Mouse (Mus musculus): ENCODE results near the gene Atp11b. TPM values are rescaled to one million over a fixed set of nuclear protein-coding genes. Genes with fewer than 3 reads are reported as not detected.

The Atp11b gene
- polyA plus RNA-seq, 1 experiment from 2014 or later: 27.3 TPM

DNA sequence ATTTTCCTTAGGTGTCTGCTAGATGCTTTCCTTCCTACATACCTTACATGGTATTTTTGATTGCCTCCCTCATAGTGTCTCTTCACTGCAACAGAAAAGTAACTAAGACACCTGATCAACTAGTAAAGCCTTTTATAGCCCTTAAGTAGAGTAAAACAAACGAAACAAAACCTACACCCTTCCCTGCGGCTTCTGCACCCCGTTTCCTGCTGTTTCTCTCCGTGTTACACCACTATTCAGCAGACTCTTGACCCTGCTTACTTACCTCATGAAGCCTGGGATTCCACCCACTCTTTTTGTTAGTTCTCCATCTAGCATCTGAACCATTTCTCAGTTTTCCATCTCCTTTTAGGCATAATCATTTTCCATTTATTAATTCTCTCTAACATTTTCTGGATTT lies 8.8 kb downstream of the Atp11b start:
- Histone ChIP-seq H3K36me3 (ENCODE audit: control insufficient read depth, insufficient read depth) (no peaks in the 10 kb centered on the region), H3K4me1 (replicated peaks; ENCODE audit: control insufficient read depth, insufficient read depth, low read length) (peaks cover 4% of the 10 kb centered on the region; the same call in 1 of the 2 replicates), H3K9me3 (ENCODE audit: control insufficient read depth) (no peaks in the 10 kb centered on the region), H3K9ac (ENCODE audit: low read depth, low read length) (no peak overlapping the region), H3K27me3 (replicated peaks; ENCODE audit: control insufficient read depth, insufficient read depth, low read length) (no peaks in the 10 kb centered on the region), H3K4me2 (replicated peaks; ENCODE audit: low read depth) (0 out of 2 replicates have a peak overlapping the region, but pooled peaks have one; percentile 21), H3K4me3 (ENCODE audit: low read depth, low read length) (no peak overlapping the region), H3K27ac (ENCODE audit: low read depth, low read length) (no peak overlapping the region)
- 24% methylated on average over 4 of the region's 4 CpGs for WGBS
- no peak for TF ChIP-seq CTCF (IDR thresholded peaks at IDR 0.05; ENCODE audit: low read depth)
- no peak for ATAC-seq

- 36% methylated on average over 7 of the region's 7 CpGs for WGBS
- peak overlapping the region; percentile 35; the same call in 1 of the 2 replicates for H3K27ac ChIP-seq (ENCODE audit: low read depth, low read length)
Observed at GRCm38 (mm10) chr3:35764637-35765617, 11.0 kb downstream of the Atp11b start.

DNA sequence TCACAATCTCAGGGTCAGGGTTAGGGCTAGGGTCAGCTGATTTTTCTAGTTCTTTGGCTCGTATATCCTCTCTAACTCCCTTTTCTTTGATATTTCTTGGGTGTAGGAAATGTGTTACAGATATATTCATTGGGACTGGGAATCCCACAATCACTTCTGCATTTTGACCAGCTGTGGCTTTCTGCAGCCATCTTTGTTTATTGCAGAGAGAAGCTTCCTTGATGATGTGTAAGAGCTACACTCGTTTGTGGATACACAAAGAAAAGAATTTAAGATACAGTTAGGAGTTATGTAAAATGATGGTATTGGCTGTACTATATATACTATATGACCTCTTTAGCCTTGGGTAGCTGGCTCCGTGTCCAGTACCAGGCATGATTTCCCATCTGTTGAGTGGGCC lies 25.8 kb downstream of the Atp11b start:
- no peaks in the 10 kb centered on the region for H3K27me3 ChIP-seq (replicated peaks; ENCODE audit: control insufficient read depth, insufficient read depth, low read length)
- H3K9ac ChIP-seq (ENCODE audit: low read depth, low read length): no peak overlapping the region
- no peaks in the 10 kb centered on the region for H3K9me3 ChIP-seq (ENCODE audit: control insufficient read depth)
- H3K27ac ChIP-seq (ENCODE audit: low read depth, low read length): no peak overlapping the region
- H3K4me2 ChIP-seq (replicated peaks; ENCODE audit: low read depth): no peak overlapping the region
- no peaks in the 10 kb centered on the region; the same call in 1 of the 2 replicates for H3K36me3 ChIP-seq (ENCODE audit: control insufficient read depth, insufficient read depth)
- H3K4me1 ChIP-seq (replicated peaks; ENCODE audit: control insufficient read depth, insufficient read depth, low read length): no peaks in the 10 kb centered on the region
- TF ChIP-seq CTCF (IDR thresholded peaks at IDR 0.05; ENCODE audit: low read depth): no peak
- no peak overlapping the region for H3K4me3 ChIP-seq (ENCODE audit: low read depth, low read length)
- WGBS: 83% methylated on average over 3 of the region's 3 CpGs
- no peak for ATAC-seq

More at GRCm38 (mm10) chr3:35764637-35765617, 11.0 kb downstream of the Atp11b start:
- no peak overlapping the region for H3K4me3 ChIP-seq (ENCODE audit: low read depth, low read length)
- H3K4me1 ChIP-seq (replicated peaks; ENCODE audit: control insufficient read depth, insufficient read depth, low read length): peaks cover 4% of the 10 kb centered on the region; the same call in 1 of the 2 replicates
- no peaks in the 10 kb centered on the region for H3K9me3 ChIP-seq (ENCODE audit: control insufficient read depth)
- no peaks in the 10 kb centered on the region for H3K36me3 ChIP-seq (ENCODE audit: control insufficient read depth, insufficient read depth)
- H3K27me3 ChIP-seq (replicated peaks; ENCODE audit: control insufficient read depth, insufficient read depth, low read length): no peaks in the 10 kb centered on the region
- peak; percentile 89 for ATAC-seq
- TF ChIP-seq CTCF (IDR thresholded peaks at IDR 0.05; ENCODE audit: low read depth): no peak
- peak overlapping the region; percentile 25; the same call in 1 of the 2 replicates for H3K4me2 ChIP-seq (replicated peaks; ENCODE audit: low read depth)
- H3K9ac ChIP-seq (ENCODE audit: low read depth, low read length): no peak overlapping the region

- H3K9ac ChIP-seq (ENCODE audit: low read depth, low read length): no peak overlapping the region
- no peaks in the 10 kb centered on the region for H3K4me1 ChIP-seq (replicated peaks; ENCODE audit: control insufficient read depth, insufficient read depth, low read length)
- no peak for TF ChIP-seq CTCF (IDR thresholded peaks at IDR 0.05; ENCODE audit: low read depth)
- ATAC-seq: no peak
- H3K4me2 ChIP-seq (replicated peaks; ENCODE audit: low read depth): no peak overlapping the region
- 83% methylated on average over 2 of the region's 2 CpGs for WGBS
- H3K4me3 ChIP-seq (ENCODE audit: low read depth, low read length): no peak overlapping the region
- no peak overlapping the region for H3K27ac ChIP-seq (ENCODE audit: low read depth, low read length)
- H3K9me3 ChIP-seq (ENCODE audit: control insufficient read depth): no peaks in the 10 kb centered on the region
- H3K36me3 ChIP-seq (ENCODE audit: control insufficient read depth, insufficient read depth): peaks cover 38% of the 10 kb centered on the region
- no peaks in the 10 kb centered on the region for H3K27me3 ChIP-seq (replicated peaks; ENCODE audit: control insufficient read depth, insufficient read depth, low read length)
Observed at GRCm38 (mm10) chr3:35802040-35802439, 48.1 kb downstream of the Atp11b start.

GRCm38 (mm10) chr3:35819887-35820286 lies 66.0 kb downstream of the Atp11b start:
- Histone ChIP-seq H3K4me2 (replicated peaks; ENCODE audit: low read depth) (no peak overlapping the region), H3K27me3 (replicated peaks; ENCODE audit: control insufficient read depth, insufficient read depth, low read length) (no peaks in the 10 kb centered on the region), H3K36me3 (ENCODE audit: control insufficient read depth, insufficient read depth) (peaks cover 35% of the 10 kb centered on the region), H3K4me3 (ENCODE audit: low read depth, low read length) (no peak overlapping the region), H3K9me3 (ENCODE audit: control insufficient read depth) (no peaks in the 10 kb centered on the region), H3K4me1 (replicated peaks; ENCODE audit: control insufficient read depth, insufficient read depth, low read length) (no peaks in the 10 kb centered on the region), H3K27ac (ENCODE audit: low read depth, low read length) (no peak overlapping the region), H3K9ac (ENCODE audit: low read depth, low read length) (no peak overlapping the region)
- WGBS: 91% methylated on average over 3 of the region's 3 CpGs
- ATAC-seq: no peak
- no peak for TF ChIP-seq CTCF (IDR thresholded peaks at IDR 0.05; ENCODE audit: low read depth)

DNA sequence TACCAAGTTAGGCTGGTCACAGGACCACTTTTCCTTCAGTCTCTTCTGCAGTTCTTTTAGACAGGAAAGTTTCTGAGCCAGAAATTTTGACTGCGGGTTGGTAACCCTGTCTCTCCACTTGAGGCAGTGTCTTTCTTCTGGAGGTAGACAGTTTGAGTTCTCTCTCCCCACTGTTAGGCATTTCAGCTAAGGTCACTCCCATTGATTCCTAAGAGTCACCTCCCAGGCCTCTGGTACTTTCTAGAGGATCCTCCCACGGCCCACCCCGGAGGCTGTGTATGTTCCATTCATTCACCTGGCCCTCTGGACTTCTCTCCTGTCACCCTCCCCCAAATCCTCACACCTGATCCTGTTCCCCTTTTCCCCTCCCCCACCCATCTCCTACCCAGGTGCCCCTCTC lies 68.1 kb downstream of the Atp11b start:
- Histone ChIP-seq H3K4me1 (replicated peaks; ENCODE audit: control insufficient read depth, insufficient read depth, low read length) (no peaks in the 10 kb centered on the region), H3K36me3 (ENCODE audit: control insufficient read depth, insufficient read depth) (peaks cover 34% of the 10 kb centered on the region), H3K4me2 (replicated peaks; ENCODE audit: low read depth) (no peak overlapping the region), H3K9ac (ENCODE audit: low read depth, low read length) (no peak overlapping the region), H3K27ac (ENCODE audit: low read depth, low read length) (no peak overlapping the region), H3K27me3 (replicated peaks; ENCODE audit: control insufficient read depth, insufficient read depth, low read length) (no peaks in the 10 kb centered on the region), H3K9me3 (ENCODE audit: control insufficient read depth) (no peaks in the 10 kb centered on the region), H3K4me3 (ENCODE audit: low read depth, low read length) (no peak overlapping the region)
- WGBS: 90% methylated on average over 3 of the region's 3 CpGs
- no peak for ATAC-seq
- no peak for TF ChIP-seq CTCF (IDR thresholded peaks at IDR 0.05; ENCODE audit: low read depth)
